Mouse (Mus musculus): ENCODE results near the gene Clasp1. TPM values are rescaled to one million over a fixed set of nuclear protein-coding genes. Genes with fewer than 3 reads are reported as not detected.

The Clasp1 gene
- polyA plus RNA-seq, 1 experiment from 2014 or later = 131 TPM

- H3K4me1 ChIP-seq = peaks cover 37% of the 10 kb centered on the region
- no peak overlapping the region for H3K4me2 ChIP-seq (replicated peaks)
- H3K4me3 ChIP-seq = no peak overlapping the region
- H3K9me3 ChIP-seq = no peaks in the 10 kb centered on the region
- H3K27ac ChIP-seq (replicated peaks) = no peak overlapping the region
- H3K27me3 ChIP-seq = no peaks in the 10 kb centered on the region
- no peaks in the 10 kb centered on the region for H3K36me3 ChIP-seq
- no peak for ATAC-seq (replicated peaks)
- H3K9ac ChIP-seq (replicated peaks) = no peak overlapping the region
Observed at GRCm38 (mm10) chr1:118438332-118438731, 49.5 kb downstream of the Clasp1 start.

GRCm38 (mm10) chr1:118440547-118440946 is 51.7 kb downstream of the Clasp1 start:
- Histone ChIP-seq H3K36me3 (no peaks in the 10 kb centered on the region), H3K9ac (replicated peaks) (no peak overlapping the region), H3K27me3 (no peaks in the 10 kb centered on the region), H3K4me3 (no peak overlapping the region), H3K4me1 (peaks cover 27% of the 10 kb centered on the region), H3K27ac (replicated peaks) (no peak overlapping the region), H3K4me2 (replicated peaks) (no peak overlapping the region), H3K9me3 (no peaks in the 10 kb centered on the region)
- no peak for ATAC-seq (replicated peaks)
- WGBS = 87% methylated on average over 1 of the region's 1 CpGs

- ATAC-seq (replicated peaks) = no peak
- 90% methylated on average over 7 of the region's 7 CpGs for WGBS
- no peak overlapping the region for H3K4me3 ChIP-seq
Observed at GRCm38 (mm10) chr1:118444420-118444819, 55.6 kb downstream of the Clasp1 start.

GRCm38 (mm10) chr1:118444988-118445387 is 56.1 kb downstream of the Clasp1 start:
- no peak overlapping the region for H3K9ac ChIP-seq (replicated peaks)
- no peak overlapping the region for H3K4me2 ChIP-seq (replicated peaks)
- H3K27ac ChIP-seq (replicated peaks) = no peak overlapping the region
- H3K27me3 ChIP-seq = no peaks in the 10 kb centered on the region
- 0 out of 2 replicates have a peak, but pooled peaks cover 4% of the 10 kb centered on the region for H3K4me1 ChIP-seq
- 74% methylated on average over 3 of the region's 3 CpGs for WGBS
- no peak overlapping the region for H3K4me3 ChIP-seq
- H3K36me3 ChIP-seq = no peaks in the 10 kb centered on the region
- no peaks in the 10 kb centered on the region for H3K9me3 ChIP-seq
- no peak for ATAC-seq (replicated peaks)

More at GRCm38 (mm10) chr1:118444420-118444819, 55.6 kb downstream of the Clasp1 start:
- 0 out of 2 replicates have a peak, but pooled peaks cover 4% of the 10 kb centered on the region for H3K4me1 ChIP-seq
- no peaks in the 10 kb centered on the region for H3K27me3 ChIP-seq
- H3K9me3 ChIP-seq = no peaks in the 10 kb centered on the region
- no peaks in the 10 kb centered on the region for H3K36me3 ChIP-seq
- H3K9ac ChIP-seq (replicated peaks) = no peak overlapping the region
- H3K4me2 ChIP-seq (replicated peaks) = no peak overlapping the region
- H3K27ac ChIP-seq (replicated peaks) = no peak overlapping the region

- H3K4me2 ChIP-seq (replicated peaks) = no peak overlapping the region
- no peak overlapping the region for H3K9ac ChIP-seq (replicated peaks)
- WGBS = 86% methylated on average over 6 of the region's 6 CpGs
- H3K9me3 ChIP-seq = no peaks in the 10 kb centered on the region
- no peak overlapping the region for H3K27ac ChIP-seq (replicated peaks)
- H3K4me1 ChIP-seq = 0 out of 2 replicates have a peak, but pooled peaks cover 4% of the 10 kb centered on the region
- no peak for ATAC-seq (replicated peaks)
- H3K36me3 ChIP-seq = no peaks in the 10 kb centered on the region
- H3K27me3 ChIP-seq = no peaks in the 10 kb centered on the region
- no peak overlapping the region for H3K4me3 ChIP-seq
Observed at GRCm38 (mm10) chr1:118445441-118445840, 56.6 kb downstream of the Clasp1 start.

GRCm38 (mm10) chr1:118446006-118446405 is 57.1 kb downstream of the Clasp1 start:
- Histone ChIP-seq H3K9ac (replicated peaks) (no peak overlapping the region), H3K9me3 (no peaks in the 10 kb centered on the region), H3K27me3 (no peaks in the 10 kb centered on the region), H3K4me1 (0 out of 2 replicates have a peak, but pooled peaks cover 4% of the 10 kb centered on the region), H3K36me3 (no peaks in the 10 kb centered on the region), H3K4me2 (replicated peaks) (no peak overlapping the region), H3K27ac (replicated peaks) (no peak overlapping the region), H3K4me3 (no peak overlapping the region)
- WGBS = 96% methylated on average over 3 of the region's 3 CpGs
- ATAC-seq (replicated peaks) = no peak

GRCm38 (mm10) chr1:118447131-118447530 is 58.3 kb downstream of the Clasp1 start:
- WGBS = 80% methylated on average over 2 of the region's 2 CpGs

GRCm38 (mm10) chr1:118448214-118448613 is 59.4 kb downstream of the Clasp1 start:
- WGBS = 86% methylated on average over 1 of the region's 1 CpGs
- Histone ChIP-seq H3K9ac (replicated peaks) (no peak overlapping the region), H3K27ac (replicated peaks) (no peak overlapping the region), H3K9me3 (no peaks in the 10 kb centered on the region), H3K4me2 (replicated peaks) (no peak overlapping the region), H3K36me3 (no peaks in the 10 kb centered on the region), H3K27me3 (no peaks in the 10 kb centered on the region), H3K4me3 (no peak overlapping the region), H3K4me1 (no peaks in the 10 kb centered on the region)
- ATAC-seq (replicated peaks) = no peak

More at GRCm38 (mm10) chr1:118447131-118447530, 58.3 kb downstream of the Clasp1 start:
- no peaks in the 10 kb centered on the region for H3K4me1 ChIP-seq
- H3K4me2 ChIP-seq (replicated peaks) = no peak overlapping the region
- ATAC-seq (replicated peaks) = no peak
- no peak overlapping the region for H3K9ac ChIP-seq (replicated peaks)
- H3K27me3 ChIP-seq = no peaks in the 10 kb centered on the region
- no peaks in the 10 kb centered on the region for H3K36me3 ChIP-seq
- no peak overlapping the region for H3K4me3 ChIP-seq
- H3K9me3 ChIP-seq = no peaks in the 10 kb centered on the region
- no peak overlapping the region for H3K27ac ChIP-seq (replicated peaks)

GRCm38 (mm10) chr1:118450891-118451450 is 62.1 kb downstream of the Clasp1 start:
- no peak overlapping the region for H3K4me2 ChIP-seq (replicated peaks)
- H3K27ac ChIP-seq (replicated peaks) = no peak overlapping the region
- H3K4me1 ChIP-seq = 0 out of 2 replicates have a peak, but pooled peaks cover 3% of the 10 kb centered on the region
- no peaks in the 10 kb centered on the region for H3K9me3 ChIP-seq
- ATAC-seq (replicated peaks) = no peak
- WGBS = 89% methylated on average over 3 of the region's 3 CpGs
- no peaks in the 10 kb centered on the region for H3K27me3 ChIP-seq
- H3K9ac ChIP-seq (replicated peaks) = no peak overlapping the region
- H3K4me3 ChIP-seq = no peak overlapping the region
- H3K36me3 ChIP-seq = no peaks in the 10 kb centered on the region

- Histone ChIP-seq H3K27ac (replicated peaks) (no peak overlapping the region), H3K4me3 (no peak overlapping the region), H3K9me3 (no peaks in the 10 kb centered on the region), H3K4me2 (replicated peaks) (no peak overlapping the region), H3K36me3 (no peaks in the 10 kb centered on the region), H3K27me3 (no peaks in the 10 kb centered on the region), H3K9ac (replicated peaks) (no peak overlapping the region), H3K4me1 (peaks cover 28% of the 10 kb centered on the region)
- WGBS = 92% methylated on average over 4 of the region's 4 CpGs
- ATAC-seq (replicated peaks) = no peak
Observed at GRCm38 (mm10) chr1:118453577-118453976, 64.7 kb downstream of the Clasp1 start.

GRCm38 (mm10) chr1:118454817-118455216 is 66.0 kb downstream of the Clasp1 start:
- Histone ChIP-seq H3K4me2 (replicated peaks) (no peak overlapping the region), H3K36me3 (no peaks in the 10 kb centered on the region), H3K9ac (replicated peaks) (no peak overlapping the region), H3K27me3 (no peaks in the 10 kb centered on the region), H3K9me3 (no peaks in the 10 kb centered on the region), H3K4me1 (peaks cover 37% of the 10 kb centered on the region), H3K4me3 (no peak overlapping the region), H3K27ac (replicated peaks) (no peak overlapping the region)
- WGBS = 87% methylated on average over 4 of the region's 4 CpGs
- ATAC-seq (replicated peaks) = no peak

GRCm38 (mm10) chr1:118457256-118457882 is 68.5 kb downstream of the Clasp1 start:
- Histone ChIP-seq H3K36me3 (peaks cover 10% of the 10 kb centered on the region; the same call in 1 of the 2 replicates), H3K9me3 (no peaks in the 10 kb centered on the region), H3K4me2 (replicated peaks) (peak overlapping the region; percentile 55), H3K4me1 (peaks cover 44% of the 10 kb centered on the region), H3K27me3 (no peaks in the 10 kb centered on the region), H3K27ac (replicated peaks) (peak overlapping the region; percentile 76), H3K9ac (replicated peaks) (0 out of 2 replicates have a peak overlapping the region, but pooled peaks have one; percentile 10), H3K4me3 (peak overlapping the region; percentile 1; the same call in 1 of the 2 replicates)
- WGBS = 29% methylated on average over 11 of the region's 11 CpGs
- ATAC-seq (replicated peaks) = no peak
